Mouse (Mus musculus): ENCODE measurements at regions not wholly inside any gene's neighbourhood (a gene's known extent, or its start where the extent isn't known, plus 50 kb on each side); places are given as distances from the start of the nearest gene placed in this dataset.

DNA sequence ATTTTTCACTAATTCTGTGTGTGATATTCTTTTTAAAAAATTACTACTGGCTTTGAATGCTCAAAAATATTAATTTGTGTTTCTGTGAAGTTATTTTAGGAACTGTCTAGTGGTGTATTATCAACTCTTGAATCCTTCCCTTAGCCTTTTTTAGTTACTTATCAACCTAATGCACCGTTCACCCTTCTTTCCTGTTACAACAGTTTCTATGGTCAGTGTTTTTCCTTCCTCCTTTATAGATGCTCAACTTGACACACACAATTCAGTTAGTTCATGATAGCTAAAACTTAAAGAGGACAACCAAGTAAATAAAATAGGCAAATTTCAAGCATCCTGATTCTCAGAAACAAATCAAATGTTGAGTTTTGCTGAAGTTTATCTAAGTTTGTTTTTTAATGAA lies 506.9 kb downstream of the Flrt2 start:
- TF ChIP-seq POLR2A (IDR thresholded peaks at IDR 0.05; ENCODE audit: borderline replicate concordance, low read depth, low read length): no peak
- no peak for TF ChIP-seq CTCF (IDR thresholded peaks at IDR 0.05; ENCODE audit: low read depth, low read length)
